In the genomic region with DNA sequence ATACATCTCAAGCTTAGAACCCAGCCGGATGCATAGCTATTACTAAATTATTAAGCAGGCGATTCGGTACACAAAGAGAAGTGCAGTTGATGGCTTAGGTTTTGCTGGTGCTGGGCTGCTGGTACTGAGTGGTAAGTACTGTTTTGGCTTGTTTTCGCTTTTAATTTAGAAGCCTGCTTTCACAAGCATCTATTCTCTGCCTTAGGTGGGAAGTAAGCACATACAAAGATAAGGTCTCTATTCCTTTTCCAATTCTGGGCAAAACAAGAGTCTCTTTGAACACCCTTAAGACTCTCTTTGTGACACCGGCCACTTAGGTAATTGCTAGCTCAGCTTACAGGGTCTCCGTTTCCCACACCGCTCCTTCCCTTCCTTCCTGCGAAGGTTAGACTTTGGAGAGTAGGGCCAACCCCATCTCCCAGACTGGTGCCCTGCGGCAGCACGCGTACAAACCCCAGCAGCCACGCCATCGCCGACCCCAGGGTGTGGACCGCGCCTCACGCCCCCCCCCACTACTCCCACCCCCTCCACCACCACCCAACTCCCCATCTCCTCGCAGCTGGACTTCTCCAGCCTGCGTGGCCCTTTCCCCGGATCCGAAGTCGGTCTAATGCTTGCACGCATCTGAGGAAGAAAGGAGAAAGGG, we compare ENCODE assay signal across 8 mouse cellular contexts. TPM values are rescaled to one million over a fixed set of nuclear protein-coding genes. Genes with fewer than 3 reads are reported as not detected.
DNase-seq lines count a peak whose midpoint lies in the region; ATAC-seq and TF ChIP-seq lines count a peak whose summit lies in the region.

No protein-coding gene starts in this region.

- no peak overlapping the region for H3K27ac ChIP-seq in forebrain, embryonic 13.5 days
- 0 out of 2 replicates have a peak overlapping the region, but pooled peaks have one; percentile 2 for H3K27ac ChIP-seq in liver, embryonic 15.5 days (replicated peaks)

- TF ChIP-seq CTCF in C2C12 (IDR thresholded peaks at IDR 0.05; ENCODE audit: control insufficient read depth, insufficient read depth, insufficient read length), result no peak

- H3K27me3 ChIP-seq in erythroblast, embryonic 14.5 days (ENCODE audit: control insufficient read depth), result peaks cover 20% of the 10 kb centered on the region
- H3K27me3 ChIP-seq in C2C12 (ENCODE audit: control insufficient read depth, insufficient read depth, insufficient read length), result no peaks in the 10 kb centered on the region
- no peaks in the 10 kb centered on the region for H3K27me3 ChIP-seq in forebrain, embryonic 13.5 days
- peaks cover 17% of the 10 kb centered on the region for H3K27me3 ChIP-seq in liver, embryonic 15.5 days

- H3K79me2 ChIP-seq in C2C12 (ENCODE audit: control insufficient read depth, insufficient read depth), result no peaks in the 10 kb centered on the region

- H3ac ChIP-seq in C2C12 (ENCODE audit: control insufficient read depth, insufficient read length, low read depth), result peak overlapping the region; percentile 51

- H3K9me3 ChIP-seq in erythroblast, embryonic 14.5 days (ENCODE audit: control insufficient read depth, low read length), result peaks cover 3% of the 10 kb centered on the region; the same call in 1 of the 2 replicates
- no peaks in the 10 kb centered on the region for H3K9me3 ChIP-seq in forebrain, embryonic 13.5 days (replicated peaks)
- H3K9me3 ChIP-seq in liver, embryonic 15.5 days (replicated peaks), result no peaks in the 10 kb centered on the region

- peaks cover 10% of the 10 kb centered on the region for H3K4me1 ChIP-seq in erythroblast, embryonic 14.5 days (ENCODE audit: control insufficient read depth)
- peaks cover 24% of the 10 kb centered on the region for H3K4me1 ChIP-seq in forebrain, embryonic 13.5 days
- peaks cover 16% of the 10 kb centered on the region for H3K4me1 ChIP-seq in liver, embryonic 15.5 days (replicated peaks)

- 3% methylated on average over 21 of the region's 23 CpGs for WGBS in forebrain, embryonic 13.5 days
- WGBS in liver, embryonic 15.5 days (ENCODE audit: insufficient replicate concordance), result 5% methylated on average over 23 of the region's 23 CpGs

- peak overlapping the region; percentile 56 for H3K4me3 ChIP-seq in erythroblast, embryonic 14.5 days (replicated peaks)
- peak overlapping the region; percentile 46 for H3K4me3 ChIP-seq in C2C12 (ENCODE audit: insufficient read depth, poor library complexity, severe bottlenecking)
- peak overlapping the region; percentile 69 for H3K4me3 ChIP-seq in forebrain, embryonic 13.5 days
- peak overlapping the region; percentile 59 for H3K4me3 ChIP-seq in liver, embryonic 15.5 days (replicated peaks)

- H3K79me3 ChIP-seq in C2C12 (ENCODE audit: low read depth), result no peaks in the 10 kb centered on the region

- no peak for DNase-seq in MN1 (ENCODE audit: low spot score)
- DNase-seq in gastrocnemius, postnatal 14 days, result no peak
- no peak for DNase-seq in spleen, adult 18-20 months

- H3K36me3 ChIP-seq in erythroblast, embryonic 14.5 days (ENCODE audit: control insufficient read depth), result no peaks in the 10 kb centered on the region
- no peaks in the 10 kb centered on the region for H3K36me3 ChIP-seq in C2C12 (ENCODE audit: control insufficient read depth, insufficient read depth)
- H3K36me3 ChIP-seq in forebrain, embryonic 13.5 days (ENCODE audit: poor library complexity, severe bottlenecking), result no peaks in the 10 kb centered on the region
- H3K36me3 ChIP-seq in liver, embryonic 15.5 days (replicated peaks), result no peaks in the 10 kb centered on the region

- ATAC-seq in erythroblast, adult 5-6 weeks (replicated peaks; ENCODE audit: low FRiP score, poor library complexity, severe bottlenecking), result no peak
- ATAC-seq in forebrain, embryonic 13.5 days, result peak; percentile 44
- ATAC-seq in liver, embryonic 15.5 days (ENCODE audit: insufficient read depth), result no peak

- peak overlapping the region; percentile 93 for H3K4me2 ChIP-seq in forebrain, embryonic 13.5 days
- peak overlapping the region; percentile 75 for H3K4me2 ChIP-seq in liver, embryonic 15.5 days

- peak overlapping the region; percentile 73 for H3K9ac ChIP-seq in forebrain, embryonic 13.5 days
- H3K9ac ChIP-seq in liver, embryonic 15.5 days, result no peak overlapping the region

- intact Hi-C loops in gastrocnemius, postnatal 14 days (cut with DNase I; ENCODE audit: low total_unique reads), result no loop called here

TF ChIP-seq in C2C12, 6 proteins besides CTCF, POLR2A, EP300 and RAD21:
- no peak for TF ChIP-seq FOSL1 (IDR thresholded peaks at IDR 0.05; ENCODE audit: insufficient read depth, low read length, poor library complexity, severe bottlenecking)
- TF ChIP-seq USF1 (IDR thresholded peaks at IDR 0.05; ENCODE audit: low read depth), result no peak
- no peak for TF ChIP-seq MAX (IDR thresholded peaks at IDR 0.05)
- no peak for TF ChIP-seq MYOG (IDR thresholded peaks at IDR 0.05; ENCODE audit: control insufficient read depth, extremely low read depth, insufficient read length)
- TF ChIP-seq CEBPB (IDR thresholded peaks at IDR 0.05; ENCODE audit: low read depth), result no peak
- no peak for TF ChIP-seq MYOD1 (IDR thresholded peaks at IDR 0.05; ENCODE audit: control insufficient read depth, insufficient read length, low read depth)
TF ChIP-seq in C2C12: peak in this region for 0.

RNA-seq across cellular contexts. Expression of a gene that starts 0.4 kb away (rescaled TPM):
- 0.02 and 0.03 TPM in 2 replicates for polyA plus RNA-seq in erythroblast, embryonic 14.5 days (2012)
- total RNA-seq in erythroblast, adult 5-6 weeks (2015; ENCODE audit: low replicate concordance), result 4.8 and 16.3 TPM in 2 replicates
- 4.3 and 6.3 TPM in 2 replicates for total RNA-seq in erythroblast, adult 5-6 weeks (2017; ENCODE audit: low replicate concordance)
- polyA plus RNA-seq in C2C12 (2012; fragmentation: generic; extraction: Trizol), result 9.3 TPM
- 7.3 and 9.9 TPM in 2 replicates for polyA plus RNA-seq in forebrain, embryonic 13.5 days (2015; fragmentation: Nextera tagmentation; extraction: Ambion mirVana)
- 2.0 and 2.8 TPM in 2 replicates for polyA plus RNA-seq in liver, embryonic 15.5 days (2015; fragmentation: Nextera tagmentation; extraction: Ambion mirVana)
- 10 to 100 TPM; 20.0 to 23.5 TPM for total RNA-seq in gastrocnemius, postnatal 14 days (2021)
